Mouse (Mus musculus) kidney, postnatal 0 days (tissue): ENCODE data around the gene Cldn34b4. TPM values are rescaled to one million over a fixed set of nuclear protein-coding genes. Genes with fewer than 3 reads are reported as not detected.

ENCODE experiments used
- ATAC-seq: fragments of 200-750 bp; cut with Nextera tagmentation; replicated peaks from 2 replicates; pipeline ENCODE4 v1.8.0; 2017; ENCODE audit warnings: low read depth, moderate number of reproducible peaks, moderate TSS enrichment, moderate library complexity; ENCODE audit not compliant: low FRiP score
- DNase-seq: peaks from one replicate; pipeline ENCODE4 v3.0.0-alpha.2; 2016; ENCODE audit warnings: low spot score
- H3K27ac ChIP-seq: fragments of 300-500 bp; sonication (generic); 2 replicates; pipeline ENCODE4 v1.5.1; 2014; ENCODE audit warnings: mild to moderate bottlenecking
- H3K27me3 ChIP-seq: fragments of 300-500 bp; sonication (generic); 2 replicates; pipeline ENCODE4 v1.6.1; 2014; ENCODE audit warnings: low read length, mixed read lengths; ENCODE audit not compliant: insufficient read depth
- H3K36me3 ChIP-seq: fragments of 300-500 bp; sonication (generic); 2 replicates; pipeline ENCODE4 v1.6.1; 2014; ENCODE audit warnings: low read length, mixed read lengths; ENCODE audit not compliant: insufficient read depth
- H3K4me1 ChIP-seq: fragments of 300-500 bp; sonication (generic); replicated peaks from 2 replicates; pipeline ENCODE4 v1.6.1; 2014; ENCODE audit warnings: antibody characterized with exemption, low read length, mixed read lengths; ENCODE audit not compliant: insufficient read depth
- H3K4me2 ChIP-seq: fragments of 300-500 bp; sonication (generic); 2 replicates; pipeline ENCODE4 v1.6.1; 2014; ENCODE audit warnings: mild to moderate bottlenecking, low read length, moderate library complexity, mixed read lengths
- H3K4me3 ChIP-seq: fragments of 300-500 bp; sonication (generic); replicated peaks from 2 replicates; pipeline ENCODE4 v1.5.1; 2014; ENCODE audit warnings: low read depth, low read length
- H3K9ac ChIP-seq: fragments of 300-500 bp; sonication (generic); 2 replicates; pipeline ENCODE4 v1.6.1; 2014; ENCODE audit warnings: low read depth, low read length
- H3K9me3 ChIP-seq: fragments of 300-500 bp; sonication (generic); replicated peaks from 2 replicates; pipeline ENCODE4 v1.6.1; 2016; ENCODE audit warnings: low read length, inconsistent platforms, mixed read lengths
- CTCF ChIP-seq: IDR thresholded peaks from 2 replicates; pipeline ENCODE4 v1.5.1; 2016; ENCODE audit warnings: antibody characterized with exemption, low read depth, mild to moderate bottlenecking, moderate library complexity
- WGBS: fragments of 180-500 bp; shearing (Covaris S2); extraction: QIAGEN DNeasy Blood & Tissue Kit; methylation state at CpG from one replicate; pipeline ENCODE4 v1.1.7; 2014; 5-methylcytosine and 5-hydroxymethylcytosine counted together
- polyA plus RNA-seq: library from polyadenylated mRNA; unstranded; fragments of >200 nt; fragmentation: Nextera tagmentation; extraction: Ambion mirVana; gene quantifications from 2 replicates; pipeline ENCODE4 v1.2.1, GENCODE M21; 2015

Cldn34b4 gene
- polyA plus RNA-seq: not detected in 2 replicates

DNA sequence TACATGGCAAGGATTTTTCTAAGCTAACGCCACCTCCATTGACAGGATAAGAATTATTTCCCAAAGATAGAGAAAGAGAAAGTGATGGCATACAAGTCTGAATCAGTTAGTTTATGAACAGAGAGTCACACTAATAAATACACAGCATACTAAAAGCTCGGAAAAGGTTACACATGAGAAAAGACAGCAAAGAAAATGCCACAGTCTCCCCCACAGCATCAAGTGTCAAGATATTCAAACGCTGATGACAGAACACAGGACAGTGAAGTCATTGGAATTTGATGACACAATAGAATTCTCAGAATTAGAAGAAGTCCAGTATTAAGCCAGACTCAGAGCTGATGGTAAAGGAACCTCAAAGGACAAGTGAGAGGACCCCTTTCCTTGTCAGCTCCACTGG, at the start of gene Cldn34b4:
Gene Cldn34b4 (plus strand): TSS at position 301 of the 400 bp plus-strand sequence.
- no peak for ATAC-seq
- no peaks in the 10 kb centered on the region for H3K9me3 ChIP-seq
- H3K4me2 ChIP-seq: no peak within 1 kb of the TSS
- H3K4me1 ChIP-seq: no peaks in the 10 kb centered on the region
- H3K27me3 ChIP-seq: no peaks in the 10 kb centered on the region
- H3K4me3 ChIP-seq: no peak within 1 kb of the TSS
- H3K27ac ChIP-seq: no peak within 1 kb of the TSS
- no peaks in the 10 kb centered on the region for H3K36me3 ChIP-seq
- DNase-seq: no peak
- WGBS: 85% methylated on average over 3 of the region's 3 CpGs
- no peak within 1 kb of the TSS for H3K9ac ChIP-seq
- no peak for TF ChIP-seq CTCF

Other genes starting within 250 kb of the Cldn34b4 start
- gene Cldn34b3, start 129.0 kb upstream of the Cldn34b4 start, polyA plus RNA-seq: not detected in 2 replicates
- gene Cldn34d, start 209.6 kb downstream of the Cldn34b4 start, polyA plus RNA-seq: not detected in 2 replicates